Comparison of ENCODE assay signal across 39 mouse cellular contexts in genomic region chr2:35079166-35079565, GRCm38 (mm10). TPM values are rescaled to one million over a fixed set of nuclear protein-coding genes. Genes with fewer than 3 reads are reported as not detected.
"Had no signal": no experiment of that assay in that cellular context is flagged by ENCODE, and none has a peak within 500 bp of the region (broad histone marks: within the 10 kb centered on the region; RNA-seq: fewer than 3 reads in every experiment).

No protein-coding gene starts in this region.

- H3K27me3 ChIP-seq: heart, embryonic 12.5 days; heart, embryonic 13.5 days; heart, embryonic 15.5 days; hindbrain, embryonic 12.5 days; hindbrain, embryonic 13.5 days; hindbrain, embryonic 15.5 days; intestine, embryonic 15.5 days; kidney, embryonic 15.5 days had no signal

- H3K9ac ChIP-seq: heart, embryonic 12.5 days; heart, embryonic 13.5 days; heart, embryonic 15.5 days; hindbrain, embryonic 12.5 days; hindbrain, embryonic 13.5 days; hindbrain, embryonic 14.5 days; hindbrain, embryonic 15.5 days; intestine, embryonic 15.5 days; kidney, embryonic 15.5 days had no signal

- H3K4me1 ChIP-seq: heart, embryonic 10.5 days; heart, embryonic 12.5 days; heart, embryonic 13.5 days; heart, embryonic 15.5 days; hindbrain, embryonic 10.5 days; hindbrain, embryonic 12.5 days; hindbrain, embryonic 13.5 days; hindbrain, embryonic 15.5 days; intestine, embryonic 15.5 days; kidney, embryonic 15.5 days had no signal

- H3K4me2 ChIP-seq: heart, embryonic 11.5 days; heart, embryonic 12.5 days; heart, embryonic 13.5 days; heart, embryonic 15.5 days; hindbrain, embryonic 12.5 days; hindbrain, embryonic 13.5 days; hindbrain, embryonic 14.5 days; hindbrain, embryonic 15.5 days; intestine, embryonic 15.5 days; kidney, embryonic 15.5 days had no signal

- H3K4me3 ChIP-seq: heart, embryonic 10.5 days; heart, embryonic 12.5 days; heart, embryonic 13.5 days; heart, embryonic 15.5 days; hindbrain, embryonic 10.5 days; hindbrain, embryonic 12.5 days; hindbrain, embryonic 13.5 days; hindbrain, embryonic 15.5 days; intestine, embryonic 15.5 days; kidney, embryonic 15.5 days; layer of hippocampus, adult 2 months had no signal

- ATAC-seq: hindbrain, embryonic 16.5 days; hindbrain, postnatal 0 days; inflammation-experienced regulatory T-cells, adult 6 months; intestine, embryonic 15.5 days; intestine, embryonic 16.5 days; intestine, postnatal 0 days had no signal

- H3K36me3 ChIP-seq: heart, embryonic 10.5 days; heart, embryonic 12.5 days; heart, embryonic 13.5 days; heart, embryonic 15.5 days; hindbrain, embryonic 10.5 days; hindbrain, embryonic 12.5 days; hindbrain, embryonic 13.5 days; hindbrain, embryonic 15.5 days; intestine, embryonic 15.5 days; kidney, embryonic 15.5 days had no signal

- DNase-seq: heart, postnatal 10 days; heart, postnatal 14 days; heart, postnatal 36 days; heart, postnatal 4 days; kidney, adult 11 months; kidney, adult 18-20 months; kidney, adult 2 months; kidney, adult 8-10 months; kidney, adult 9 months; kidney, postnatal 10 days; kidney, postnatal 14 days; kidney, postnatal 25 days; kidney, postnatal 36 days; kidney, postnatal 4 days; layer of hippocampus, adult 9-11 months; layer of hippocampus, postnatal 36 days had no signal

- H3K27ac ChIP-seq: heart, embryonic 10.5 days; heart, embryonic 13.5 days; heart, embryonic 15.5 days; hindbrain, embryonic 10.5 days; hindbrain, embryonic 12.5 days; hindbrain, embryonic 13.5 days; hindbrain, embryonic 14.5 days; hindbrain, embryonic 15.5 days; hindbrain, postnatal 0 days; intestine, embryonic 15.5 days; kidney, embryonic 15.5 days; kidney, postnatal 0 days; layer of hippocampus, adult 2 months had no signal

- H3K9me3 ChIP-seq: heart, embryonic 10.5 days; heart, embryonic 12.5 days; heart, embryonic 13.5 days; heart, embryonic 15.5 days; hindbrain, embryonic 10.5 days; hindbrain, embryonic 12.5 days; hindbrain, embryonic 13.5 days; hindbrain, embryonic 15.5 days; intestine, embryonic 15.5 days; kidney, embryonic 15.5 days had no signal

RNA-seq across cellular contexts. Expression of gene Hc, which starts 17.9 kb away (rescaled TPM):
- total RNA-seq: heart, postnatal 10 days; heart, postnatal 14 days; heart, postnatal 25 days; heart, postnatal 36 days; hematopoietic stem cell, adult 5-6 weeks; layer of hippocampus, adult 2 months; layer of hippocampus, postnatal 36 days had no signal
- polyA plus RNA-seq: heart, embryonic 14.5 days had no signal

RNA-seq across cellular contexts. Expression of gene AI182371, which starts 22.2 kb away (rescaled TPM):
- total RNA-seq: heart, postnatal 25 days; hindbrain, postnatal 0 days had no signal
- polyA plus RNA-seq: hindbrain, embryonic 11.5 days; hindbrain, embryonic 13.5 days had no signal
